Mouse (Mus musculus): ENCODE measurements at regions not wholly inside any gene's neighbourhood (a gene's known extent, or its start where the extent isn't known, plus 50 kb on each side); places are given as distances from the start of the nearest gene placed in this dataset.
A peak's percentile ranks its signal among the peaks of the same experiment; 100 is the strongest.

DNA sequence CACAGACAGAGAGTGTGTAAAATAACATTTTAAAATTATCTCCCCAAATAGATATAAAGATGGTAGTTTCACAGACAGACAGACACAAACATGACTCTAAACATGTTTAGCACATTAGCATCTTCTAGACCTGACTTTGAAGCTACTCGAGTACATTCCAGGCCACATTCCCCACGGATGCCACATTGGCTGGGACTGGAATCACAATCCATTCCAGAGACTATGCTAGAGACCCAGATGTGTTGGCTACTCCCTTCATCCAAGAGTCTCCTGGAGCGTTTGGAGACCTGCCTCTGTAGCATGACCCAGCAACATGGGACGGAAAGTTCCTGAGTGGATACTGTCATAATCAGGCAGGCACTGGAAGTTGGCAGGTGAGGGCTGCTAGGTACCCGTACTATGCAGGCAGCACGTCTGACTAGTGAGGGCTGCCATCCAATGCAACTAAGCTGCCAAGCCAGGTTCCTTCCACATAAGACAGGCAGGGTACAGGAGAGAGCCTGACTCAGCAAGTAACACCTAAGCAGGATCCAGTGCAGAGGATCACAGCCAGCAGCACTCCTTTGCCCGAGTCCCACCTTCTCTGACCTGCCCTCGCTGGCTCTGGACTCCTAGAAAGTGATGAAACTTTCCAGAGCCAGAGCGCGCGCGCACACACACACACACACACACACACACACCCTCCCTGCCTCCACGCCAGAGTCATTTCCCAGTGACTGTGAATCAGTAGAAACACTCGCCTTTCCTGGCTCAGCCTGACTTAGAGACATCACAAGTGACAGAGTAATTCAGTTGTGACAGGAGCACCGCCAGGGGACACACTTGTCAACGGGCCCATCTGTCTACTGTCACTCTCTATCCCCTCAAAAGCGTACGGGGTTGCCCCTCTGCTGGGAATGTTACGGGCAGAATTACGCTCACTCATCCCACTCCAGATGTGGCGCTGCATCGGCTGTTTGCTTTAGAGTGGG is 239.6 kb downstream of the Sp3 start:
- Histone ChIP-seq H3K9me3 (ENCODE audit: control insufficient read depth, insufficient read depth, low read depth, low read length) (no peaks in the 10 kb centered on the region), H3K27ac (ENCODE audit: insufficient read depth, low read depth, low read length, poor library complexity, severe bottlenecking) (no peak overlapping the region), H3K4me1 (ENCODE audit: control insufficient read depth in 2 of 2, insufficient read depth in 2 of 2, low read length in 2 of 2, poor library complexity in 1 of 2) (peaks cover 0 to 3% of the 10 kb centered on the region in 2 experiments; a peak in 1 of 4 replicates), H3K36me3 (ENCODE audit: control insufficient read depth, insufficient read depth, low read length, poor library complexity, severe bottlenecking) (no peaks in the 10 kb centered on the region), H3K9ac (ENCODE audit: insufficient read depth, low read depth, low read length, poor library complexity, severe bottlenecking) (0 out of 2 replicates have a peak overlapping the region, but pooled peaks have one; percentile 2), H3K4me3 (ENCODE audit: insufficient read depth in 1 of 2, low read depth in 1 of 2, low read length in 2 of 2, poor library complexity in 1 of 2, severe bottlenecking in 1 of 2) (peak overlapping the region; percentile 38 to 41; a peak in 2 of 4 replicates)
- no peak for DNase-seq (ENCODE audit: low read depth, low spot score)
- in situ Hi-C loops (cut with MboI; ENCODE audit: low sequenced_read_pairs in 2 of 2, unreplicated experiment in 2 of 2), result no loop called here
- TF ChIP-seq HCFC1 (IDR thresholded peaks at IDR 0.05; ENCODE audit: borderline replicate concordance, insufficient read depth, low read length) (no peak), MAFK (IDR thresholded peaks at IDR 0.05; ENCODE audit: insufficient read depth, low read depth, low read length) (peak; percentile 53; the same call in 1 of the 2 replicates)

DNA sequence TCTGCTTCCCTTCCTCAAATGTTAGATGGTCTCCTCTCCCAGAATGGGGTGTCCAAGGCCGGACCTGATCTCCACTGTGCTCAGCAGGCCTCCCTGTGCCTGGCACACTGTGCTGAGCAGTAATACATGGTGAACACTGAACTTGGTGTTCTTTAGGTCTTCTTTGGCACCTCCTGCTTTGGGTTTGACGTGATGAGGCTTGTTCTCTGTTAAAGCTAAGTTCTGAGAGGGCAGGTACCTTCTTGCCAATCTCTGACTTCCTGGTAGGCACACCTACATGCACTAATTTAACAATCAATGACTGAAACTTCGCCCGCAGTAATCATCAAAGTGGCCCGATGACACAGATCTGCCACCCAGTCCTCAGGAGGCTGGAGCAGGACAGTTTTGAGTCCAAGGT is 238.5 kb downstream of the Sp3 start:
- in situ Hi-C loops (cut with MboI; ENCODE audit: low sequenced_read_pairs in 2 of 2, unreplicated experiment in 2 of 2), result no loop called here
- Histone ChIP-seq H3K36me3 (ENCODE audit: control insufficient read depth, insufficient read depth, low read length, poor library complexity, severe bottlenecking) (no peaks in the 10 kb centered on the region), H3K4me3 (ENCODE audit: insufficient read depth in 1 of 2, low read depth in 1 of 2, low read length in 2 of 2, poor library complexity in 1 of 2, severe bottlenecking in 1 of 2) (no peak overlapping the region), H3K27ac (ENCODE audit: insufficient read depth, low read depth, low read length, poor library complexity, severe bottlenecking) (no peak overlapping the region), H3K4me1 (ENCODE audit: control insufficient read depth in 2 of 2, insufficient read depth in 2 of 2, low read length in 2 of 2, poor library complexity in 1 of 2) (peaks cover 0 to 3% of the 10 kb centered on the region in 2 experiments; a peak in 1 of 4 replicates), H3K9me3 (ENCODE audit: control insufficient read depth, insufficient read depth, low read depth, low read length) (no peaks in the 10 kb centered on the region), H3K9ac (ENCODE audit: insufficient read depth, low read depth, low read length, poor library complexity, severe bottlenecking) (no peak overlapping the region)
- DNase-seq (ENCODE audit: low read depth, low spot score), result no peak
- TF ChIP-seq ZNF384 (IDR thresholded peaks at IDR 0.05; ENCODE audit: low read depth, low read length), result no peak
- no peak for TF ChIP-seq CHD2 (IDR thresholded peaks at IDR 0.05; ENCODE audit: low read depth, low read length)
- no peak for TF ChIP-seq HCFC1 (IDR thresholded peaks at IDR 0.05; ENCODE audit: borderline replicate concordance, insufficient read depth, low read length)
- no peak for TF ChIP-seq ZC3H11A (IDR thresholded peaks at IDR 0.05; ENCODE audit: borderline replicate concordance, low read depth, low read length)
- TF ChIP-seq MAFK (IDR thresholded peaks at IDR 0.05; ENCODE audit: insufficient read depth, low read depth, low read length), result no peak

- Histone ChIP-seq H3K4me3 (ENCODE audit: insufficient read depth in 1 of 2, low read depth in 1 of 2, low read length in 2 of 2, poor library complexity in 1 of 2, severe bottlenecking in 1 of 2) (no peak overlapping the region), H3K4me1 (ENCODE audit: control insufficient read depth in 2 of 2, insufficient read depth in 2 of 2, low read length in 2 of 2, poor library complexity in 1 of 2) (peaks cover 0 to 3% of the 10 kb centered on the region in 2 experiments; a peak in 1 of 4 replicates), H3K27ac (ENCODE audit: insufficient read depth, low read depth, low read length, poor library complexity, severe bottlenecking) (no peak overlapping the region), H3K9ac (ENCODE audit: insufficient read depth, low read depth, low read length, poor library complexity, severe bottlenecking) (no peak overlapping the region), H3K9me3 (ENCODE audit: control insufficient read depth, insufficient read depth, low read depth, low read length) (no peaks in the 10 kb centered on the region), H3K36me3 (ENCODE audit: control insufficient read depth, insufficient read depth, low read length, poor library complexity, severe bottlenecking) (no peaks in the 10 kb centered on the region)
- in situ Hi-C loops (cut with MboI; ENCODE audit: low sequenced_read_pairs in 2 of 2, unreplicated experiment in 2 of 2), result no loop called here
- DNase-seq (ENCODE audit: low read depth, low spot score), result no peak
- no peak for TF ChIP-seq MAFK (IDR thresholded peaks at IDR 0.05; ENCODE audit: insufficient read depth, low read depth, low read length)
- no peak for TF ChIP-seq ZNF384 (IDR thresholded peaks at IDR 0.05; ENCODE audit: low read depth, low read length)
- TF ChIP-seq ZC3H11A (IDR thresholded peaks at IDR 0.05; ENCODE audit: borderline replicate concordance, low read depth, low read length), result no peak
- no peak for TF ChIP-seq HCFC1 (IDR thresholded peaks at IDR 0.05; ENCODE audit: borderline replicate concordance, insufficient read depth, low read length)
- TF ChIP-seq CHD2 (IDR thresholded peaks at IDR 0.05; ENCODE audit: low read depth, low read length), result no peak
Measured at GRCm38 (mm10) chr2:72743651-72744050, 236.6 kb downstream of the Sp3 start.

DNA sequence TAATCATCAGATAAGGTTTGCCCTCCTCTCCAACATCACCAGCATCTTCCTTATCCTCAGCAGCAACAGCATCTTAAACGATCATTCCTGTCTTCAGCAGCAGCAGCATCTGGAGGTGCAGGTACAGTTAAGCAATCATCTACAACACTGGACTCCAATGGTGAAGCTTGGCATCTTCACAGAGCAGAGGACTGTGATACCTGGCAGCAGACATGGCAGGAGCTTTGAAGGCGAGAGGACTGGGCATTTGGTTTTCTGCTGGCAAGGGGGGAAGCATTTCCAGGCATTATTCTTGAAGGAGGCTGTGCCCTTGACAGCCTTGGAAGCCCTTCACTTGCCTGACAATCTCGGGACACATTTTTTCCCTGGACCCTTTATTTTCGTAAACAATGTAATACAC is 235.3 kb downstream of the Sp3 start:
- Histone ChIP-seq H3K36me3 (ENCODE audit: control insufficient read depth, insufficient read depth, low read length, poor library complexity, severe bottlenecking) (no peaks in the 10 kb centered on the region), H3K9ac (ENCODE audit: insufficient read depth, low read depth, low read length, poor library complexity, severe bottlenecking) (no peak overlapping the region), H3K27ac (ENCODE audit: insufficient read depth, low read depth, low read length, poor library complexity, severe bottlenecking) (no peak overlapping the region), H3K4me1 (ENCODE audit: control insufficient read depth in 2 of 2, insufficient read depth in 2 of 2, low read length in 2 of 2, poor library complexity in 1 of 2) (peaks cover 0 to 3% of the 10 kb centered on the region in 2 experiments; a peak in 1 of 4 replicates), H3K4me3 (ENCODE audit: insufficient read depth in 1 of 2, low read depth in 1 of 2, low read length in 2 of 2, poor library complexity in 1 of 2, severe bottlenecking in 1 of 2) (no peak overlapping the region), H3K9me3 (ENCODE audit: control insufficient read depth, insufficient read depth, low read depth, low read length) (no peaks in the 10 kb centered on the region)
- DNase-seq (ENCODE audit: low read depth, low spot score), result no peak
- TF ChIP-seq CHD2 (IDR thresholded peaks at IDR 0.05; ENCODE audit: low read depth, low read length) (no peak), MAFK (IDR thresholded peaks at IDR 0.05; ENCODE audit: insufficient read depth, low read depth, low read length) (no peak), ZC3H11A (IDR thresholded peaks at IDR 0.05; ENCODE audit: borderline replicate concordance, low read depth, low read length) (no peak), ZNF384 (IDR thresholded peaks at IDR 0.05; ENCODE audit: low read depth, low read length) (no peak)
- in situ Hi-C loops (cut with MboI; ENCODE audit: low sequenced_read_pairs in 2 of 2, unreplicated experiment in 2 of 2), result no loop called here
